Mouse (Mus musculus) hindbrain, embryonic 10.5 days (tissue): ENCODE data around the gene Lpcat4. TPM values are rescaled to one million over a fixed set of nuclear protein-coding genes. Genes with fewer than 3 reads are reported as not detected.

Experiments
- DNase-seq: peaks from one replicate; pipeline ENCODE4 v3.0.0-alpha.2; 2017; ENCODE audit warnings: low spot score
- H3K27ac ChIP-seq: fragments of 300-500 bp; sonication (generic); 2 replicates; pipeline ENCODE4 v1.5.1; 2016; ENCODE audit warnings: mild to moderate bottlenecking, moderate library complexity
- H3K27me3 ChIP-seq: fragments of 300-500 bp; sonication (generic); 2 replicates; pipeline ENCODE4 v1.6.1; 2016; ENCODE audit warnings: mild to moderate bottlenecking; ENCODE audit not compliant: poor library complexity, insufficient read depth, severe bottlenecking
- H3K36me3 ChIP-seq: fragments of 300-500 bp; sonication (generic); 2 replicates; pipeline ENCODE4 v1.6.1; 2016; ENCODE audit warnings: mild to moderate bottlenecking, moderate library complexity
- H3K4me1 ChIP-seq: fragments of 300-500 bp; sonication (generic); replicated peaks from 2 replicates; pipeline ENCODE4 v1.6.1; 2016; ENCODE audit warnings: mild to moderate bottlenecking
- H3K4me3 ChIP-seq: fragments of 300-500 bp; sonication (generic); 2 replicates; pipeline ENCODE4 v1.5.1; 2016; ENCODE audit warnings: mild to moderate bottlenecking, moderate library complexity
- H3K9me3 ChIP-seq: fragments of 300-500 bp; sonication (generic); 2 replicates; pipeline ENCODE4 v1.6.1; 2016; ENCODE audit warnings: mild to moderate bottlenecking, moderate library complexity
- WGBS: fragments of 180-500 bp; shearing (Covaris S2); methylation state at CpG from one replicate; pipeline ENCODE4 v1.1.7; 2016; 5-methylcytosine and 5-hydroxymethylcytosine counted together
- polyA plus RNA-seq: library from polyadenylated mRNA; unstranded; fragments of >200 nt; fragmentation: Nextera tagmentation; extraction: Ambion mirVana; gene quantifications from 2 replicates; pipeline ENCODE4 v1.2.1, GENCODE M21; 2016

The Lpcat4 gene
- polyA plus RNA-seq, 1 experiment from 2014 or later, result 14.8 TPM

GRCm38 (mm10) chr2:112239935-112240721 is 860 bp downstream of the Lpcat4 start:
- Histone ChIP-seq H3K4me3 (peak overlapping the region; percentile 81), H3K27ac (peak overlapping the region; percentile 95), H3K27me3 (peaks cover 8% of the 10 kb centered on the region), H3K4me1 (peaks cover 30% of the 10 kb centered on the region), H3K36me3 (peaks cover 19% of the 10 kb centered on the region), H3K9me3 (no peaks in the 10 kb centered on the region)
- no peak for DNase-seq
- 1% methylated on average over 28 of the region's 28 CpGs for WGBS

DNA sequence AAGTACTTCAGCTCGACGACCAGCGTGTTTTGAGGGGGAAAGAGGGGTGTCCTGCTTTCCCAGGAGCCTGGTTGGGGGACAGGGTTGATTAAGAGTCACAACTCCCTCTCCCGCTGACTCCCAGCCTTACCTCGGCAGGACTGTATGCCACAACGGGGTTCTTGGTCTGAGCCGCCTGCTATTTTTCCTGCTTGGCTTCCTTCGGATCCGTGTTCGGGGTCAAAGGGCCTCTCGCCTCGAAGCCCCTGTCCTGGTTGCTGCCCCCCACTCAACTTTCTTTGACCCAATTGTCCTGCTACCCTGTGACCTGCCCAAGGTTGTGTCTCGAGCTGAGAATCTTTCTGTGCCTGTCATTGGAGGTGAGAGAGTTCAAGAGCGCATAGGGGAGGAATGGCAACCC is 2.5 kb downstream of the Lpcat4 start:
- Histone ChIP-seq H3K4me1 (peaks cover 30% of the 10 kb centered on the region), H3K4me3 (no peak overlapping the region), H3K9me3 (no peaks in the 10 kb centered on the region), H3K27ac (no peak overlapping the region), H3K36me3 (peaks cover 32% of the 10 kb centered on the region), H3K27me3 (peaks cover 8% of the 10 kb centered on the region)
- no peak for DNase-seq
- 80% methylated on average over 14 of the region's 14 CpGs for WGBS

GRCm38 (mm10) chr2:112245307-112245706 is 6.0 kb downstream of the Lpcat4 start:
- 90% methylated on average over 5 of the region's 5 CpGs for WGBS
- Histone ChIP-seq H3K4me3 (no peak overlapping the region), H3K27ac (no peak overlapping the region), H3K4me1 (peaks cover 19% of the 10 kb centered on the region), H3K27me3 (no peaks in the 10 kb centered on the region), H3K9me3 (no peaks in the 10 kb centered on the region), H3K36me3 (peaks cover 32% of the 10 kb centered on the region)
- DNase-seq, result no peak

GRCm38 (mm10) chr2:112246193-112246592 is 6.9 kb downstream of the Lpcat4 start:
- H3K9me3 ChIP-seq, result no peaks in the 10 kb centered on the region
- H3K36me3 ChIP-seq, result peaks cover 32% of the 10 kb centered on the region
- H3K4me3 ChIP-seq, result no peak overlapping the region
- H3K4me1 ChIP-seq, result peaks cover 12% of the 10 kb centered on the region
- H3K27me3 ChIP-seq, result no peaks in the 10 kb centered on the region
- no peak for DNase-seq
- H3K27ac ChIP-seq, result no peak overlapping the region
- WGBS, result 94% methylated on average over 6 of the region's 6 CpGs

DNA sequence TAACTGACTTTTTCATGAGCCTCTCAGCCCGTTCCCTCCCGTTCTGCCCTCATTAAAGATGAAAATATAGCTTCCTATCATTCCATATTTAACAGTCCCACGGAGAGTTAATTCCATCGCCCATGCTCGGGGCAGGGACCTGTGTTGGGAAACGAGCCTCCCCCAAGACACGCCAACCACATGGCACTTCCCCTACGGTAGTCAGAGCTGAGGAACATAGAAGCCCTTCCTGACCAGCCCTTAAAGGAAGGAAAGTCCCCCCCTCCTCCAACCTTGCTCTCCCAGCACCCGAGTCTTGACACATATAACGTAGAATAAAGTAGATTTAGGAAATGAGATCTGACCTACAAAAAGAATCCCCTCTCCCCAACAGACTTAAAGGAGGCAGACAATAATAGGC is 8.1 kb downstream of the Lpcat4 start:
- no peak for DNase-seq
- H3K27ac ChIP-seq, result no peak overlapping the region
- 89% methylated on average over 10 of the region's 10 CpGs for WGBS
- H3K27me3 ChIP-seq, result no peaks in the 10 kb centered on the region
- H3K9me3 ChIP-seq, result no peaks in the 10 kb centered on the region
- no peak overlapping the region for H3K4me3 ChIP-seq
- H3K36me3 ChIP-seq, result peaks cover 32% of the 10 kb centered on the region
- peaks cover 8% of the 10 kb centered on the region; the same call in 1 of the 2 replicates for H3K4me1 ChIP-seq

DNA sequence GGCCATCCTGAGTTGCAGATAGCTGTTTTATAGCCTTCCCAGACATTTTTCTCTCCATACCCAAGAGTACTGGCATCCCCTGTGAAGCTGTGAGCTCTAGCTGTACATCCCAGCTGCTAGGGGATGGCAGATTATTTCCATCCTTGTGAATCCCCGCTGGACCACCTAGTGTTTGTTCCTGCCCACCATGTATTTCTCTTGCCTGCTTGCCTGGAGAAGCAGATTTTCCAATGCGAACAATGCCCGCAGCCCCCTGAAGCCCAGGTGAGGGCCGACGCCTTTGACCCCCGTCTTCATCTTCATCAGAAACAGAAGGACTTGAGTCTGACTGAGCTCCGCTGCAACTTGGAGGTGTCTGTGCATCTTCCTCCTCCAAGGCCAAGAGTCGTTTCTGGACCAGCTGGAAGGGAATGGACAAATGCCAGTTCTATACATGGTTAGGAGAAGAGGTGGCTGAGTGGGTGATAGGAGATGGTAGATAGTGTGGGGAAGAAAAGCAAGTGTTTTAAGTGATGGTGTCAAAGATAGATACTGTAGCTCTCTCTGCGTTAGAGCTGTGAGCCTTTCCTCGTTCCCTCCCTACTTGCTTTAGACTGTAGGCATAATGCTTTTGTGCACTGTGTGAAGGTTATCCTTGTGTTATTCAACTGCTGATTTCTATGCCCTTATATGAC is 10.6 kb downstream of the Lpcat4 start:
- H3K9me3 ChIP-seq, result no peaks in the 10 kb centered on the region
- no peak overlapping the region for H3K4me3 ChIP-seq
- no peaks in the 10 kb centered on the region for H3K4me1 ChIP-seq
- no peaks in the 10 kb centered on the region for H3K27me3 ChIP-seq
- 89% methylated on average over 10 of the region's 10 CpGs for WGBS
- peaks cover 14% of the 10 kb centered on the region for H3K36me3 ChIP-seq
- H3K27ac ChIP-seq, result no peak overlapping the region
- DNase-seq, result no peak

DNA sequence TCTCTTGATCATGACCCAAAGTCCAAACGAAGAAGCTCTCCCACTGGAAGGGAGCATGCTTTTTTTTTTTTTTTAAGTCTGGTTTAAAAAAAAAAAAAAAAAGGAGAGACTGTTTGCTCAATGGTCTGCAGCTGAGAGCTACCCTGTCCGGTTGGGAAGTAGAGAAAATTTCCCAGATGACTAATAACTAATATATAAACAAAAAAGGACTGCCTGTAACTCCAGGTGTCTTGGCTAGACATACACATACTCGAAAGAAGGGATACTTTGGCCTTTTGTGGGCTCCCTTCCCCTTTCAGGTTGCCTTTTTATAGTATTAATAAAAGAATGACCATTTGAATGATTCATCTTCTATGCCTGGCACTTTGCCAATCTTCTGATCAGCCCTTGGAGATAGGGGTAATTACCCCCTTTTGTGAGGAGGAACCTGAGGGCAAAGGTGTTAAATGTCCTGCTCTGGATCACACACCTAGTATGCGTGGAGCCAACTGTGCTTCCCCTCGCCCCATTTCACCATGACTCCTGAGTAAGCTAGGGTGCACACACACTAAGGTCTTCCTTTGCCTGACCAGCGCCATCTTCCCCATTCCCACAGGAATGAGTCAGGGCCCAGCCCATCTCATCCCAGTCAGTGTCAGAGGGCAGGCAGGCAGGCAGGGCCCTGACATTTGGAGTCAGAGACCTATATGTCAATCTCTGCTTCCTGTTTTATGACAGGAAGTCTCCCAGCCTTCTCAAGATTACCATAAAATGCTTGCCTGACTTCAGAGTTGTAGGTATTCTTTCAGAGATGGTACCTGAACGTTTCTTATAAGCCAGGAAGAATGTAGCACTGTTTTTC is 15.6 kb downstream of the Lpcat4 start:
- 75% methylated on average over 7 of the region's 7 CpGs for whole genome bisulfite sequencing
- H3K4me1 ChIP-seq, result no peaks in the 10 kb centered on the region

DNA sequence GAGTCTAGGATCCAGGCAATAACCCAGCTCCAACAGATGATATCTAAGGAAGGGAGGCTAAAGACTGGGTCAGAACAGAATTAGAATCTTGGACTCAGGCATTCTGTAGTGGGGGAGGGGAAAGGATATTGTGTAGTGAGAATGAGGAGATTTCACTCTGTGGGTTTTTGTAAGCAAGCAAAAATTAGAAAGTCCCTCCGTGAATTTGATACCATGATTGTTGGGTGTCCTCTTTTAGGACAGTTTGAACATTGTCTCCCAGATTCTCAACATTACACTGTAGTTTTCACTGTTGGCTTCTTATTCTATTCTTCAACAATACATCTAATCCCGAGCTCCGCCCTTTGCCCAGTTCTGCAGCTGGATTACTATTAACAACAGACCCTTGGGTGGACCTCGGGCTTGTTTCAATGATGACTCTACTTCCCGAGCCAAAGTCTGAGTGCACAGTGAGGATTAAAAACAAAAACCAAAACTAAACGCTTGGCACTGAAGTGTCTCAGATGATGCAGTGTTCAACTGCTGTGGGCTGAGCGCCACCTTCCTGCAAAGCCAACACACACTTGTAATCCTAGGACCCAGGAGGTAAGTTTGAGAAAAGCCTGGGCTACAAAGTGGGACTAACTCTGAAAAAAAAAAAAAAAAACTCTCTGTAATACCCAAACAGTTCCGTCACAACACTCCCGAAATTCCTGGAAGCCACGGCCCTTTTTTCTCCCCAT is 20.1 kb downstream of the Lpcat4 start, which contains the start of gene Nutm1:
Gene Nutm1, minus strand, starts transcription at position 51 of the 722 bp plus-strand sequence.
- Histone ChIP-seq H3K27ac (no peak within 1 kb of the TSS), H3K36me3 (no peaks in the 10 kb centered on the region), H3K27me3 (no peaks in the 10 kb centered on the region), H3K4me1 (peaks cover 12% of the 10 kb centered on the region), H3K9me3 (no peaks in the 10 kb centered on the region), H3K4me3 (no peak within 1 kb of the TSS)
- 72% methylated on average over 10 of the region's 10 CpGs for WGBS
- DNase-seq, result no peak

More for the DNA sequence above, 15.6 kb downstream of the Lpcat4 start:
- Histone ChIP-seq H3K27me3 (no peaks in the 10 kb centered on the region), H3K4me3 (no peak overlapping the region), H3K9me3 (no peaks in the 10 kb centered on the region), H3K27ac (no peak overlapping the region), H3K36me3 (no peaks in the 10 kb centered on the region)
- no peak for DNase-seq

DNA sequence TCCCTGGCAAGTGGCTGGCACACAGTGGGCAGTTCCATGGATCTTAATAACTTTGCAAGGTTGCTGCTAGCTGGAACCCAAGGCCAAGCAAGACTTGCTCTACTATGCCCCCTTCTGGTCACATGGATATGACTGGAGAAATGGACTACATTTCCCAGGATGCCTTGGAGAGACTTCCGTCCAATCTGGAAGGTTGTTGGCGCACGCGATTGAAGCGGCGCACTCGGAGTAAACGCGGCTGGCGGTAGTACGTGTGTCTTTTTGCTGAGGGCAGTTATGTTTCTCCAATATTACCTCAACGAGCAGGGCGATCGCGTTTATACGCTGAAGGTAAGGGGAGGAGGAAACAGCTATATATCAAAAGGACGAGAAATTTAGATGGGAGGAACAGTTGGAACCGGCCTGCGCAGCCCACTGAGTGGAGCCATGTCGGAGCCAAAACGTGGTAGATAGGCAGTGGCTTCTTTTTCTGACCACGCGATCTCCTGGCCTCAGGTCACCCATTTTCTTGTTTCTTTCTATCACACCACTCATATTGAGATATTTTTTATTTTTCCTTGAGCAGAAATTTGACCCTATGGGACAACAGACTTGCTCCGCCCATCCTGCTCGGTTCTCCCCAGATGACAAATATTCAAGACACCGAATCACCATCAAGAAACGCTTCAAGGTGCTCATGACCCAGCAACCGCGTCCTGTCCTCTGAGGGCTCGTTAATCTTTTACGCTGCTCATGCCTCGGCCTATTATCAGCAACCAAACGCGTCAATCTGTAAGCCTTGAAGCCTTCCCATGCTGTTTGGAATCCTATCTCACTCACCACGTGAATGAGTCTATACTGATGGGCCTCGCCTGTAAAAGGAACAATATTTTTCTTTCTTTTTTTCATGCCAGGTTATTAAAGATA is 22.7 kb downstream of the Lpcat4 start, which contains the start of gene Nop10:
Gene Nop10, plus strand, starts transcription at position 179 of the 906 bp plus-strand sequence.
- peaks cover 29% of the 10 kb centered on the region for H3K4me1 ChIP-seq
- H3K4me3 ChIP-seq, result peak within 1 kb of the TSS; percentile 68
- no peaks in the 10 kb centered on the region for H3K9me3 ChIP-seq
- peak; percentile 84 for DNase-seq
- H3K27me3 ChIP-seq, result no peaks in the 10 kb centered on the region
- H3K36me3 ChIP-seq, result no peaks in the 10 kb centered on the region
- WGBS, result under 1% methylated on average over 36 of the region's 36 CpGs
- H3K27ac ChIP-seq, result peak within 1 kb of the TSS; percentile 88

- Histone ChIP-seq H3K27ac (peak overlapping the region; percentile 88; the same call in 1 of the 2 replicates), H3K4me3 (peak overlapping the region; percentile 68), H3K9me3 (no peaks in the 10 kb centered on the region), H3K36me3 (no peaks in the 10 kb centered on the region), H3K27me3 (no peaks in the 10 kb centered on the region), H3K4me1 (peaks cover 37% of the 10 kb centered on the region)
- DNase-seq, result no peak
- 39% methylated on average over 4 of the region's 4 CpGs for WGBS
Measured at GRCm38 (mm10) chr2:112262779-112263295, 23.6 kb downstream of the Lpcat4 start.

DNA sequence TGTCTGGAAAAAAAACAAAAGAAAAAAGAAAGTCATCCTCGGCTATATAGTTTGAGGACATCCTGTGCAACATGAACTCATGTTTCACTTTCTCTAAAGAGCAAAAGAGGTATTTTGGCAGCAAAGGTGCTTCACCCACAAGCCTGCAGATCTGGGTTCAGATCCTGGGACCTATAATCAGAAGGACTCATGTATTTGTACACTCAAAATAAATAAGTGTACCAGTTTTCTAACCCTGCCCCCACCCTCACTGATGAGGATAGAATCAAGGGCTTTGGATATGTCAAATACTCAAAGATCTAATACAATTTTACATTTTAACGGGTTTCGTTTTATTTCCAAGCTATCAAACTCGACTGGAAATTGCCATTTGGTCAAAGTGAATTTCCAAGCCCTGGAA is 25.1 kb downstream of the Lpcat4 start:
- DNase-seq, result no peak
- Histone ChIP-seq H3K27ac (no peak overlapping the region), H3K4me1 (peaks cover 38% of the 10 kb centered on the region), H3K4me3 (no peak overlapping the region), H3K9me3 (no peaks in the 10 kb centered on the region), H3K27me3 (no peaks in the 10 kb centered on the region), H3K36me3 (no peaks in the 10 kb centered on the region)
- 82% methylated on average over 4 of the region's 4 CpGs for WGBS
